ENCODE assay signal across 8 mouse cellular contexts in genomic region chr11:31368965-31369647, GRCm38 (mm10). TPM values are rescaled to one million over a fixed set of nuclear protein-coding genes. Genes with fewer than 3 reads are reported as not detected.
A peak's percentile ranks its signal among the peaks of the same experiment; 100 is the strongest.
DNase-seq lines count a peak whose midpoint lies in the region; ATAC-seq and TF ChIP-seq lines count a peak whose summit lies in the region.

No protein-coding gene starts in this region.

- H3K4me1 ChIP-seq in forebrain, embryonic 14.5 days (ENCODE audit: control insufficient read depth, insufficient read depth, low read length): peaks cover 15% of the 10 kb centered on the region; the same call in 1 of the 2 replicates
- peaks cover 13% of the 10 kb centered on the region for H3K4me1 ChIP-seq in heart, postnatal 0 days (ENCODE audit: control insufficient read depth, insufficient read depth)
- peaks cover 25% of the 10 kb centered on the region for H3K4me1 ChIP-seq in lung, embryonic 16.5 days (replicated peaks; ENCODE audit: control insufficient read depth, insufficient read depth, low read length)

- TF ChIP-seq CTCF in heart, postnatal 0 days (IDR thresholded peaks at IDR 0.05; ENCODE audit: low read depth): no peak

- H3K27ac ChIP-seq in forebrain, embryonic 14.5 days (ENCODE audit: low read depth, low read length): no peak overlapping the region
- peak overlapping the region; percentile 81 for H3K27ac ChIP-seq in heart, postnatal 0 days (ENCODE audit: low read depth)
- H3K27ac ChIP-seq in lung, embryonic 16.5 days (ENCODE audit: low read length): peak overlapping the region; percentile 55

- peak overlapping the region; percentile 60 for H3K9ac ChIP-seq in forebrain, embryonic 14.5 days (ENCODE audit: low read length)
- peak overlapping the region; percentile 62 for H3K9ac ChIP-seq in heart, postnatal 0 days (replicated peaks; ENCODE audit: low read depth, low read length)
- H3K9ac ChIP-seq in lung, embryonic 16.5 days (ENCODE audit: low read length): peak overlapping the region; percentile 72

- no peak for TF ChIP-seq EP300 in heart, postnatal 0 days (IDR thresholded peaks at IDR 0.05; ENCODE audit: low read depth)

- H3K36me3 ChIP-seq in forebrain, embryonic 14.5 days (ENCODE audit: control insufficient read depth, insufficient read depth, low read length): no peaks in the 10 kb centered on the region
- no peaks in the 10 kb centered on the region; the same call in 1 of the 2 replicates for H3K36me3 ChIP-seq in heart, postnatal 0 days (replicated peaks; ENCODE audit: control insufficient read depth, insufficient read depth, low read length)
- H3K36me3 ChIP-seq in lung, embryonic 16.5 days (ENCODE audit: control insufficient read depth, insufficient read depth, low read length): no peaks in the 10 kb centered on the region

- H3K27me3 ChIP-seq in forebrain, embryonic 14.5 days (replicated peaks; ENCODE audit: control insufficient read depth, insufficient read depth, low read length): peaks cover 18% of the 10 kb centered on the region
- H3K27me3 ChIP-seq in heart, postnatal 0 days (ENCODE audit: control insufficient read depth, insufficient read depth, low read length): no peaks in the 10 kb centered on the region
- peaks cover 21% of the 10 kb centered on the region for H3K27me3 ChIP-seq in lung, embryonic 16.5 days (ENCODE audit: control insufficient read depth, insufficient read depth, low read depth, low read length)

- peak; percentile 71 for ATAC-seq in forebrain, embryonic 14.5 days
- peak; percentile 57 for ATAC-seq in heart, postnatal 0 days (ENCODE audit: insufficient read depth, low read depth)
- peak; percentile 72 for ATAC-seq in lung, embryonic 16.5 days (ENCODE audit: low read depth)

- H3K4me3 ChIP-seq in forebrain, embryonic 14.5 days (ENCODE audit: low read depth, low read length): peak overlapping the region; percentile 56
- peak overlapping the region; percentile 60 for H3K4me3 ChIP-seq in heart, postnatal 0 days (ENCODE audit: low read depth, low read length)
- H3K4me3 ChIP-seq in lung, embryonic 16.5 days (ENCODE audit: low read length): peak overlapping the region; percentile 62

- under 1% methylated on average over 50 of the region's 50 CpGs for WGBS in forebrain, embryonic 14.5 days
- under 1% methylated on average over 48 of the region's 50 CpGs for WGBS in heart, postnatal 0 days
- WGBS in lung, embryonic 16.5 days: 0% methylated on average over 47 of the region's 50 CpGs

- DNase-seq in 3134 (ENCODE audit: extremely low read depth, insufficient read length, low spot score): peak; percentile 34
- peak; percentile 21 to 83 for DNase-seq in adrenal gland, adult (ENCODE audit: inconsistent age in 2 of 2, low spot score in 1 of 2)
- peak; percentile 68 for DNase-seq in forebrain, embryonic 14.5 days (ENCODE audit: low spot score)
- DNase-seq in heart, postnatal 0 days (ENCODE audit: low spot score): peak; percentile 55
- DNase-seq in layer of hippocampus, adult 18-20 months (ENCODE audit: low spot score in 2 of 2): peak; percentile 11 to 30
- DNase-seq in retina, embryonic 14.5 days (ENCODE audit: low spot score): peak; percentile 56
- DNase-seq in cerebellum, postnatal 36 days: no peak

- H3K9me3 ChIP-seq in forebrain, embryonic 14.5 days (replicated peaks; ENCODE audit: control insufficient read depth, low read length): no peaks in the 10 kb centered on the region
- no peaks in the 10 kb centered on the region for H3K9me3 ChIP-seq in heart, postnatal 0 days (replicated peaks; ENCODE audit: control insufficient read depth, low read length)
- no peaks in the 10 kb centered on the region for H3K9me3 ChIP-seq in lung, embryonic 16.5 days (ENCODE audit: control insufficient read depth, low read length)

- peak overlapping the region; percentile 100 for H3K4me2 ChIP-seq in forebrain, embryonic 14.5 days (ENCODE audit: low read length)
- H3K4me2 ChIP-seq in heart, postnatal 0 days (ENCODE audit: low read depth, low read length): peak overlapping the region; percentile 95
- peak overlapping the region; percentile 99 for H3K4me2 ChIP-seq in lung, embryonic 16.5 days (ENCODE audit: low read depth, low read length)

RNA-seq across cellular contexts. Expression of gene Stc2, which starts 0.8 kb away (rescaled TPM):
- 0.35 and 0.80 TPM in 2 replicates for polyA plus RNA-seq in forebrain, embryonic 14.5 days (2014; fragmentation: Nextera tagmentation; extraction: Ambion mirVana)
- 5.3 and 5.5 TPM in 2 replicates for total RNA-seq in heart, postnatal 0 days (2014; rRNA removed; ENCODE audit: low replicate concordance)
- 2.4 and 2.7 TPM in 2 replicates for polyA plus RNA-seq in heart, postnatal 0 days (2015; fragmentation: Nextera tagmentation; extraction: Ambion mirVana)
- total RNA-seq in layer of hippocampus, adult 18-20 months (2021): 1 to 10 TPM; 2.7 to 4.8 TPM
- polyA plus RNA-seq in lung, embryonic 16.5 days (2015; fragmentation: Nextera tagmentation; extraction: Ambion mirVana): 3.1 and 3.4 TPM in 2 replicates

Comparison
In these comparisons a context has a peak if more than half of its experiments do, and no peak if none do; other contexts are left out.
1. DNase-seq: peak in 3134 (single experiment), adrenal gland, adult (2 of 2), forebrain, embryonic 14.5 days (single experiment), heart, postnatal 0 days (single experiment), layer of hippocampus, adult 18-20 months (2 of 2) and retina, embryonic 14.5 days (single experiment); none in cerebellum, postnatal 36 days (0 of 2).
2. Peak in every context shown above with its lines, with median percentiles within 50 percentile points of each other: ATAC-seq, H3K4me2 ChIP-seq, H3K4me3 ChIP-seq and H3K9ac ChIP-seq.